Mouse (Mus musculus): ENCODE measurements around the gene Gm18596. TPM values are rescaled to one million over a fixed set of nuclear protein-coding genes. Genes with fewer than 3 reads are reported as not detected.
"Not testable (repeated sequence)": the region's sequence is repeated elsewhere in the genome, so short reads cannot be mapped to it uniquely, and the experiment has no call there.

Gm18596 gene
- polyA plus RNA-seq (2015; fragmentation: Nextera tagmentation; extraction: Ambion mirVana), result not detected in 2 replicates

GRCm38 (mm10) chr10:77741924-77742688 lies at the start of gene Gm18596:
Gm18596 (minus strand) TSS chr10:77742638.
- not testable (repeated sequence) for H3K4me3 ChIP-seq (ENCODE audit: low read depth, low read length)

GRCm38 (mm10) chr10:77788621-77789020 lies 46.2 kb upstream of the Gm18596 start:
- TF ChIP-seq EP300 (IDR thresholded peaks at IDR 0.05; ENCODE audit: low read depth) (no peak), CTCF (IDR thresholded peaks at IDR 0.05; ENCODE audit: low read depth) (no peak)
- ATAC-seq, result no peak
- H3K27ac ChIP-seq (ENCODE audit: low read depth), result no peak overlapping the region
- H3K4me3 ChIP-seq (ENCODE audit: low read depth, low read length), result no peak overlapping the region
- no peak for DNase-seq
- no peaks in the 10 kb centered on the region for H3K36me3 ChIP-seq (replicated peaks; ENCODE audit: insufficient read depth, low read length)
- no peaks in the 10 kb centered on the region for H3K27me3 ChIP-seq (ENCODE audit: insufficient read depth, low read length)
- H3K9ac ChIP-seq (replicated peaks), result no peak overlapping the region
- no peak overlapping the region for H3K4me2 ChIP-seq (ENCODE audit: low read depth, low read length)
- 60% methylated on average over 2 of the region's 2 CpGs for WGBS (ENCODE audit: insufficient replicate concordance)
- no peaks in the 10 kb centered on the region for H3K9me3 ChIP-seq (ENCODE audit: low read length)
- H3K4me1 ChIP-seq (ENCODE audit: insufficient read depth), result no peaks in the 10 kb centered on the region

More at GRCm38 (mm10) chr10:77741924-77742688, at the start of gene Gm18596:
- H3K27me3 ChIP-seq (ENCODE audit: insufficient read depth, low read length); H3K4me2 ChIP-seq (ENCODE audit: low read depth, low read length); ATAC-seq; H3K4me1 ChIP-seq (ENCODE audit: insufficient read depth); H3K9me3 ChIP-seq (ENCODE audit: low read length); H3K36me3 ChIP-seq (replicated peaks; ENCODE audit: insufficient read depth, low read length); H3K9ac ChIP-seq (replicated peaks); H3K27ac ChIP-seq (ENCODE audit: low read depth); DNase-seq: not testable (repeated sequence)
- WGBS (ENCODE audit: insufficient replicate concordance), result 56% methylated on average over 4 of the region's 5 CpGs

GRCm38 (mm10) chr10:77787876-77788275 lies 45.4 kb upstream of the Gm18596 start, which contains the start of gene Gm7137:
Gm7137 (minus strand) TSS chr10:77788200.
- not testable (repeated sequence) for ATAC-seq

GRCm38 (mm10) chr10:77783396-77783795 lies 41.0 kb upstream of the Gm18596 start:
- not testable (repeated sequence) for H3K9ac ChIP-seq (replicated peaks); H3K9me3 ChIP-seq (ENCODE audit: low read length); H3K27ac ChIP-seq (ENCODE audit: low read depth); H3K27me3 ChIP-seq (ENCODE audit: insufficient read depth, low read length); DNase-seq; H3K36me3 ChIP-seq (replicated peaks; ENCODE audit: insufficient read depth, low read length); H3K4me3 ChIP-seq (ENCODE audit: low read depth, low read length); H3K4me2 ChIP-seq (ENCODE audit: low read depth, low read length); ATAC-seq; H3K4me1 ChIP-seq (ENCODE audit: insufficient read depth)
- 79% methylated on average over 1 of the region's 3 CpGs for WGBS (ENCODE audit: insufficient replicate concordance)

More at GRCm38 (mm10) chr10:77787876-77788275, 45.4 kb upstream of the Gm18596 start, which contains the start of gene Gm7137:
- not testable (repeated sequence) for DNase-seq; H3K9ac ChIP-seq (replicated peaks); H3K27me3 ChIP-seq (ENCODE audit: insufficient read depth, low read length); H3K4me2 ChIP-seq (ENCODE audit: low read depth, low read length); H3K4me3 ChIP-seq (ENCODE audit: low read depth, low read length); H3K9me3 ChIP-seq (ENCODE audit: low read length); H3K36me3 ChIP-seq (replicated peaks; ENCODE audit: insufficient read depth, low read length); H3K4me1 ChIP-seq (ENCODE audit: insufficient read depth); H3K27ac ChIP-seq (ENCODE audit: low read depth)
- no CpG with 5 or more reads among the region's 1 CpGs for WGBS (ENCODE audit: insufficient replicate concordance)

GRCm38 (mm10) chr10:77782442-77782841 lies 40.0 kb upstream of the Gm18596 start, which contains the start of gene Gm3250:
Gm3250 (minus strand) TSS chr10:77782542.
- ATAC-seq; H3K4me2 ChIP-seq (ENCODE audit: low read depth, low read length); H3K36me3 ChIP-seq (replicated peaks; ENCODE audit: insufficient read depth, low read length); DNase-seq; H3K4me1 ChIP-seq (ENCODE audit: insufficient read depth); H3K27me3 ChIP-seq (ENCODE audit: insufficient read depth, low read length); H3K9ac ChIP-seq (replicated peaks); H3K9me3 ChIP-seq (ENCODE audit: low read length); H3K4me3 ChIP-seq (ENCODE audit: low read depth, low read length); H3K27ac ChIP-seq (ENCODE audit: low read depth): not testable (repeated sequence)
- WGBS (ENCODE audit: insufficient replicate concordance), result 43% methylated on average over 1 of the region's 1 CpGs

- not testable (repeated sequence) for H3K27me3 ChIP-seq (ENCODE audit: insufficient read depth, low read length); H3K4me1 ChIP-seq (ENCODE audit: insufficient read depth); H3K36me3 ChIP-seq (replicated peaks; ENCODE audit: insufficient read depth, low read length); H3K4me3 ChIP-seq (ENCODE audit: low read depth, low read length); H3K4me2 ChIP-seq (ENCODE audit: low read depth, low read length); DNase-seq; ATAC-seq; H3K9ac ChIP-seq (replicated peaks); H3K27ac ChIP-seq (ENCODE audit: low read depth); H3K9me3 ChIP-seq (ENCODE audit: low read length)
- WGBS (ENCODE audit: insufficient replicate concordance), result 56% methylated on average over 1 of the region's 1 CpGs
Observed at GRCm38 (mm10) chr10:77776844-77777243, 34.4 kb upstream of the Gm18596 start, which contains the start of gene Gm7138. Gm7138 (minus strand) TSS chr10:77776944.

GRCm38 (mm10) chr10:77772142-77772541 lies 29.7 kb upstream of the Gm18596 start:
- not testable (repeated sequence) for H3K27ac ChIP-seq (ENCODE audit: low read depth); H3K9ac ChIP-seq (replicated peaks); H3K4me2 ChIP-seq (ENCODE audit: low read depth, low read length); H3K27me3 ChIP-seq (ENCODE audit: insufficient read depth, low read length); H3K9me3 ChIP-seq (ENCODE audit: low read length); DNase-seq; H3K36me3 ChIP-seq (replicated peaks; ENCODE audit: insufficient read depth, low read length); ATAC-seq; H3K4me3 ChIP-seq (ENCODE audit: low read depth, low read length); H3K4me1 ChIP-seq (ENCODE audit: insufficient read depth)
- 70% methylated on average over 1 of the region's 3 CpGs for WGBS (ENCODE audit: insufficient replicate concordance)

GRCm38 (mm10) chr10:77771225-77771624 lies 28.8 kb upstream of the Gm18596 start, which contains the start of gene Gm3238:
Gm3238 (minus strand) TSS chr10:77771325.
- H3K9me3 ChIP-seq (ENCODE audit: low read length); DNase-seq; ATAC-seq; H3K36me3 ChIP-seq (replicated peaks; ENCODE audit: insufficient read depth, low read length); H3K27me3 ChIP-seq (ENCODE audit: insufficient read depth, low read length); H3K4me2 ChIP-seq (ENCODE audit: low read depth, low read length); H3K9ac ChIP-seq (replicated peaks); H3K4me3 ChIP-seq (ENCODE audit: low read depth, low read length); H3K27ac ChIP-seq (ENCODE audit: low read depth); H3K4me1 ChIP-seq (ENCODE audit: insufficient read depth): not testable (repeated sequence)
- WGBS (ENCODE audit: insufficient replicate concordance), result 83% methylated on average over 1 of the region's 1 CpGs
